Mouse (Mus musculus) bone marrow, adult 2 months (tissue): ENCODE data around the gene Smap1. TPM values are rescaled to one million over a fixed set of nuclear protein-coding genes. Genes with fewer than 3 reads are reported as not detected.
"Not testable (repeated sequence)": the region's sequence is repeated elsewhere in the genome, so short reads cannot be mapped to it uniquely, and the experiment has no call there.

Experiments used
- H3K27ac ChIP-seq: fragments of 200-500 bp; 2 replicates; pipeline ENCODE4 v1.5.1; 2012; ENCODE audit warnings: low read depth, mild to moderate bottlenecking, control low read depth, inconsistent platforms, low read length; ENCODE audit not compliant: control insufficient read depth, poor library complexity, insufficient read depth
- H3K4me1 ChIP-seq: fragments of 200-500 bp; 2 replicates; pipeline ENCODE4 v1.6.1; 2011; ENCODE audit warnings: low read length; ENCODE audit not compliant: control insufficient read depth, insufficient read depth
- H3K4me3 ChIP-seq: fragments of 200-500 bp; replicated peaks from 2 replicates; pipeline ENCODE3; 2011; ENCODE audit warnings: mild to moderate bottlenecking, low read depth, low read length, control low read depth; ENCODE audit not compliant: control insufficient read depth
- CTCF ChIP-seq: fragments of 200-500 bp; IDR thresholded peaks from 2 replicates; pipeline ENCODE4 v1.5.1; 2011; ENCODE audit warnings: low read length, control low read depth; ENCODE audit not compliant: control insufficient read depth, insufficient read depth
- POLR2A ChIP-seq: fragments of 200-500 bp; IDR thresholded peaks from 2 replicates; pipeline ENCODE4 v1.6.1; 2011; ENCODE audit warnings: low read depth, mild to moderate bottlenecking, control low read depth, low read length, borderline replicate concordance; ENCODE audit not compliant: control insufficient read depth
- WGBS: fragments of 180-500 bp; shearing (Covaris S2); methylation state at CpG from one replicate; pipeline ENCODE4 v1.1.7; 2018; 5-methylcytosine and 5-hydroxymethylcytosine counted together
- polyA plus RNA-seq: library from polyadenylated mRNA; stranded (reverse); fragments of >200 nt; gene quantifications from 2 replicates; pipeline ENCODE4 v1.2.4, GENCODE M21; 2011; ENCODE audit warnings: low replicate concordance; ENCODE audit not compliant: missing spikeins, insufficient read depth, insufficient read length

Gene Smap1
- 60.5 and 107 TPM in 2 replicates for polyA plus RNA-seq

- WGBS: 4% methylated on average over 105 of the region's 113 CpGs
- Histone ChIP-seq H3K27ac (peak within 1 kb of the TSS; percentile 96), H3K4me1 (no peaks in the 10 kb centered on the region; the same call in 1 of the 2 replicates), H3K4me3 (peak within 1 kb of the TSS; percentile 93)
- TF ChIP-seq CTCF: no peak
- peak; percentile 63; the same call in 1 of the 2 replicates for TF ChIP-seq POLR2A
Measured at GRCm38 (mm10) chr1:23921711-23922529, at the start of gene Smap1. TSS of gene Smap1 (minus strand) at chr1:23922317.

- H3K4me1 ChIP-seq, H3K4me3 ChIP-seq, H3K27ac ChIP-seq: not testable (repeated sequence)
- 80% methylated on average over 4 of the region's 4 CpGs for WGBS
Measured at GRCm38 (mm10) chr1:23971159-23971558, 49.0 kb upstream of the Smap1 start.

DNA sequence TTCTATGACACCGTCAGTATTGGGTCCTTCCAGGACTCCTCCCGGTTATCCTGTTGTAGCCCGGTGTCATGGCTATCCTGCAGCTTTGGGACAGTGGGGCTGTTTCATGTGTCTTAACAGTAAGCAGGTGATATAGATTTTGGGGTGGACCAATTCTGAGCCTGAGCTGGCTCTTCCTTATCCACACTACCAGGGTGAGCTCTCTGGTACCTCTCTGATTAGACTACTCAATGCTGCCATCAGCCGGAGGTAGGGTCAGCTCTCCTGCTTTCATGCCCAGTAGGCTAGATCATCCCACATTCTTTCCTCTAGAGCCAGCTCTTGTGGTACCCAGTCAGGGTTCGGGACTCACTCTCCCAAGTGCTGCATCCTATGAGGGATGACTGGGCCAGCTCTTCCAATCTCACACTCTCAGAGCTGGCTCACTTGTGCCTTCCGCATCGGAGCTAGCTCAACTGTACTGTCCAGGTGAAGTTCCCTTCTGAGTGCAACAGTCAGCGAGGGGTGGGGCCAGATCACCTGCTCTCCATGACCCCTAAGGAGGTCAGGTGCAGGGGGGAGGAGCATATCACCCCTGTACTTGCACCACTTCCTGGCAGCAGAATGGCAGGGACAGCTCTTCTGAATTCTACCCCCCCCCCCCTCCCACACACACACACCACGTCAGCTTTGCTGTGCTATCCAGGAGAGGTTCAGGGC lies 46.1 kb upstream of the Smap1 start:
- 80% methylated on average over 9 of the region's 9 CpGs for WGBS
- H3K4me1 ChIP-seq: peaks cover 2% of the 10 kb centered on the region; the same call in 1 of the 2 replicates
- H3K4me3 ChIP-seq: no peak overlapping the region
- peak overlapping the region; percentile 44; the same call in 1 of the 2 replicates for H3K27ac ChIP-seq
- TF ChIP-seq POLR2A (no peak), CTCF (no peak)

DNA sequence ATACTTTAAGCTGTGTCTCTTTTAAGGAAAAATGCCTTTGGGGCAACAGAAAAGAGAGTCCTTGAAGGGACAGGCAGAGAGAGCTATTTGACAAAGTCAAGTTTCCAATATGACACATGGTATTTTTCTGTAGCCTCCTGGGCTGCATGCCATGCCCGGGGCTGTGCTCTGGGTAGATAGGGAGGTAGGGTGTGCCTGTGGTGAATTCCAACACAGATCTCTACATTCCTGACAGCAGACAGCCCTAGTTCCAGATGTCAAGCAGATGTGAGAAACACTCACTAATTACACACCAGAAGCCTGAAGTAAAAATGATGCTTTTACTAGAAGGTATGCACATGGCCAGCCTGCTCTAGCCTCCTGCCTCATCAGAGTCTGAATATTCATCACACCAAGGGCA lies 44.1 kb upstream of the Smap1 start:
- WGBS: 67% methylated on average over 1 of the region's 1 CpGs
- Histone ChIP-seq H3K27ac (peak overlapping the region; percentile 81; the same call in 1 of the 2 replicates), H3K4me3 (peak overlapping the region; percentile 38), H3K4me1 (peaks cover 2% of the 10 kb centered on the region; the same call in 1 of the 2 replicates)
- TF ChIP-seq POLR2A (no peak), CTCF (no peak)

- H3K27ac ChIP-seq: no peak overlapping the region
- WGBS: 53% methylated on average over 6 of the region's 6 CpGs
- H3K4me3 ChIP-seq: peak overlapping the region; percentile 6
- TF ChIP-seq POLR2A (no peak), CTCF (no peak)
- H3K4me1 ChIP-seq: peaks cover 2% of the 10 kb centered on the region; the same call in 1 of the 2 replicates
Measured at GRCm38 (mm10) chr1:23959415-23959732, 37.3 kb upstream of the Smap1 start.

GRCm38 (mm10) chr1:23958668-23959414 lies 36.7 kb upstream of the Smap1 start:
- Histone ChIP-seq H3K4me1 (peaks cover 2% of the 10 kb centered on the region; the same call in 1 of the 2 replicates), H3K4me3 (no peak overlapping the region), H3K27ac (no peak overlapping the region)
- no peak for TF ChIP-seq CTCF
- 34% methylated on average over 13 of the region's 13 CpGs for WGBS

DNA sequence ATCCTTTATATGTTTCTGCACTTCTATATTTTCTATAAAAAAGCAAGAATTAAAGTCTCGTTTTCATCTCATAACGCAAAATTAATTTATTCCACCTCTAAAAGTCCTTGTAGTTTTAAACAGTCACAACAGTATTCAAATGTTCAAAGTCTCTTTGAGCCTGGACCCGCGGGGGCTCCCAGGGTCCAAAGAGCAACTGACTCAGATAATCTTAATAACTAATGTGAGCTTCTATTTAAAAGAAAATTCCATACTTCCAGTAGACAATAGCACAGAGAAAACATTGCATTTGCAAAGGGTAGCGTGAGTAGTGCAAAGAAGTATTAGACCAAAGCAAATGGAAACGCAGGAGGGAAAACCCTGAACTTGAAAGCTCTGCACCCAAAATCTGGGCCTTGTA lies 36.0 kb upstream of the Smap1 start:
- WGBS: 86% methylated on average over 6 of the region's 6 CpGs
- TF ChIP-seq CTCF (no peak), POLR2A (no peak)
- H3K4me1 ChIP-seq: no peaks in the 10 kb centered on the region
- H3K27ac ChIP-seq: no peak overlapping the region
- no peak overlapping the region for H3K4me3 ChIP-seq

DNA sequence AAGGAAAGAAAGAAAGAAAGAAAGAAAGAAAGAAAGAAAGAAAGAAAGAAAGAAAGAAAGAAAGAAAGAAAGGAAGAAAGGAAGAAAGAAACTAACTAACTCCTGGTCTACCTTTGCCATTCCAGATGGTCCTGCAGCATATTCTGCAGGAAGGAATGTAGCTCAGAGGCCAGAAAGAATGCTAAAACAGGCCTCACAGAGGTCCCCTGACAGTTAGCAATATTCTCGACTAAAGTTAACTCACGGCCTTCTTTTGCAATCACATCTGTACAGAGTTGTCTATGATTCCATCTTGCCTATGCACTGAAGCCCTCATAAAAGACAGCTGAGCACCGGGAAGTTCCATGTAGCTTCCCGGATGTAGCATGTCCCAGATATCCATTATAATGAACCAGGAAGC lies 33.4 kb upstream of the Smap1 start:
- WGBS: 80% methylated on average over 4 of the region's 4 CpGs
- Histone ChIP-seq H3K4me3 (no peak overlapping the region), H3K27ac (no peak overlapping the region), H3K4me1 (no peaks in the 10 kb centered on the region; the same call in 1 of the 2 replicates)
- TF ChIP-seq POLR2A (no peak), CTCF (no peak)
